Mouse (Mus musculus): Measurements from ENCODE around the gene Acat2.

DNA sequence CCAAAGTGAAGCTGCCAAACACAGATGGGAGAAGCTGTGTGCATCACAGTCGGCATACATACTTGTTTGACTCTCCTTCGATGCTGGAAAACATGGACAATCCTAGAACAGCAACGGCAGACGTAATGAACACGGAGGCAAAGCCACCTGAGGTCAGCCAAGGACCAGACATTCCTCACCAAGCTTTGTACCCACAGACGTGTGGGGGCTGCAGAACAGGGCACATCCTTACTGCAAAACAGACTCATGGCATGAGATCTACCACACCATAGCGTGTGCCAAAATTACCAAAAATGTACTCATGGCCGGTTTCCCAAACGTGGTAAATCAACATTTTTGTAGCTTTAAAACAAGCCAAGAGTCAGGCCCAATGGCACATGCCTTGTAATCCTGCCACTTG, 54.1 kb downstream of the Acat2 start:
- TF ChIP-seq POLR2A (IDR thresholded peaks at IDR 0.05; ENCODE audit: borderline replicate concordance, extremely low read depth, low read depth, low read length): no peak
- TF ChIP-seq CTCF (IDR thresholded peaks at IDR 0.05; ENCODE audit: insufficient read depth, low read length): no peak
